Mouse (Mus musculus) liver, postnatal 0 days (tissue): ENCODE measurements around the gene Tmem126b. TPM values are rescaled to one million over a fixed set of nuclear protein-coding genes. Genes with fewer than 3 reads are reported as not detected.

ENCODE experiments used
- ATAC-seq: fragments of 200-750 bp; cut with Nextera tagmentation; 2 replicates; pipeline ENCODE4 v1.8.0; 2017; ENCODE audit warnings: mild to moderate bottlenecking, moderate library complexity
- DNase-seq: peaks from one replicate; pipeline ENCODE4 v3.0.0-alpha.2; 2016
- H3K27ac ChIP-seq: fragments of 300-500 bp; sonication (generic); 2 replicates; pipeline ENCODE4 v1.5.1; 2014; ENCODE audit warnings: antibody characterized with exemption, moderate library complexity, mild to moderate bottlenecking, low read depth
- H3K27me3 ChIP-seq: fragments of 300-500 bp; sonication (generic); 2 replicates; pipeline ENCODE4 v1.6.1; 2014; ENCODE audit warnings: low read length, control low read depth, mixed read lengths; ENCODE audit not compliant: insufficient read depth
- H3K36me3 ChIP-seq: fragments of 300-500 bp; sonication (generic); replicated peaks from 2 replicates; pipeline ENCODE4 v1.6.1; 2014; ENCODE audit warnings: mild to moderate bottlenecking, control low read depth, low read length, moderate library complexity, mixed read lengths; ENCODE audit not compliant: insufficient read depth
- H3K4me1 ChIP-seq: fragments of 300-500 bp; sonication (generic); 2 replicates; pipeline ENCODE4 v1.6.1; 2014; ENCODE audit warnings: antibody characterized with exemption, mild to moderate bottlenecking, control low read depth; ENCODE audit not compliant: insufficient read depth
- H3K4me2 ChIP-seq: fragments of 300-500 bp; sonication (generic); 2 replicates; pipeline ENCODE4 v1.6.1; 2014; ENCODE audit warnings: low read depth, mild to moderate bottlenecking, low read length, moderate library complexity, mixed read lengths
- H3K4me3 ChIP-seq: fragments of 300-500 bp; sonication (generic); 2 replicates; pipeline ENCODE4 v1.5.1; 2014; ENCODE audit warnings: low read depth, low read length
- H3K9ac ChIP-seq: fragments of 300-500 bp; sonication (generic); replicated peaks from 2 replicates; pipeline ENCODE4 v1.6.1; 2014; ENCODE audit warnings: mild to moderate bottlenecking, moderate library complexity
- H3K9me3 ChIP-seq: fragments of 300-500 bp; sonication (generic); 2 replicates; pipeline ENCODE4 v1.6.1; 2016; ENCODE audit warnings: mild to moderate bottlenecking, control low read depth, low read length, mixed read lengths
- CTCF ChIP-seq: sonication (generic); IDR thresholded peaks from 2 replicates; pipeline ENCODE4 v1.5.1; 2016; ENCODE audit warnings: antibody characterized with exemption, low read depth
- EP300 ChIP-seq: IDR thresholded peaks from 2 replicates; pipeline ENCODE4 v1.6.1; 2016; ENCODE audit warnings: antibody characterized with exemption, low read depth, mild to moderate bottlenecking
- WGBS: fragments of 180-500 bp; shearing (Covaris S2); extraction: QIAGEN DNeasy Blood & Tissue Kit; methylation state at CpG from one replicate; pipeline ENCODE4 v1.1.7; 2014; ENCODE audit not compliant: insufficient replicate concordance; 5-methylcytosine and 5-hydroxymethylcytosine counted together
- polyA plus RNA-seq: library from polyadenylated mRNA; unstranded; fragments of >200 nt; fragmentation: Nextera tagmentation; extraction: Ambion mirVana; gene quantifications from 2 replicates; pipeline ENCODE4 v1.2.1, GENCODE M21; 2015

Tmem126b gene
- polyA plus RNA-seq, 1 experiment from 2014 or later = 11.3 TPM

GRCm38 (mm10) chr7:90427006-90427405, 48.8 kb downstream of the Tmem126b start:
- H3K4me3 ChIP-seq = 0 out of 2 replicates have a peak overlapping the region, but pooled peaks have one; percentile 24
- H3K4me2 ChIP-seq = peak overlapping the region; percentile 65; the same call in 1 of the 2 replicates
- no peak overlapping the region for H3K9ac ChIP-seq
- ATAC-seq (no peak), DNase-seq (no peak)
- WGBS = 58% methylated on average over 9 of the region's 9 CpGs
- H3K36me3 ChIP-seq = no peaks in the 10 kb centered on the region
- TF ChIP-seq CTCF = no peak
- TF ChIP-seq EP300 = no peak
- no peaks in the 10 kb centered on the region for H3K9me3 ChIP-seq
- no peak overlapping the region for H3K27ac ChIP-seq
- H3K4me1 ChIP-seq = no peaks in the 10 kb centered on the region
- H3K27me3 ChIP-seq = no peaks in the 10 kb centered on the region

DNA sequence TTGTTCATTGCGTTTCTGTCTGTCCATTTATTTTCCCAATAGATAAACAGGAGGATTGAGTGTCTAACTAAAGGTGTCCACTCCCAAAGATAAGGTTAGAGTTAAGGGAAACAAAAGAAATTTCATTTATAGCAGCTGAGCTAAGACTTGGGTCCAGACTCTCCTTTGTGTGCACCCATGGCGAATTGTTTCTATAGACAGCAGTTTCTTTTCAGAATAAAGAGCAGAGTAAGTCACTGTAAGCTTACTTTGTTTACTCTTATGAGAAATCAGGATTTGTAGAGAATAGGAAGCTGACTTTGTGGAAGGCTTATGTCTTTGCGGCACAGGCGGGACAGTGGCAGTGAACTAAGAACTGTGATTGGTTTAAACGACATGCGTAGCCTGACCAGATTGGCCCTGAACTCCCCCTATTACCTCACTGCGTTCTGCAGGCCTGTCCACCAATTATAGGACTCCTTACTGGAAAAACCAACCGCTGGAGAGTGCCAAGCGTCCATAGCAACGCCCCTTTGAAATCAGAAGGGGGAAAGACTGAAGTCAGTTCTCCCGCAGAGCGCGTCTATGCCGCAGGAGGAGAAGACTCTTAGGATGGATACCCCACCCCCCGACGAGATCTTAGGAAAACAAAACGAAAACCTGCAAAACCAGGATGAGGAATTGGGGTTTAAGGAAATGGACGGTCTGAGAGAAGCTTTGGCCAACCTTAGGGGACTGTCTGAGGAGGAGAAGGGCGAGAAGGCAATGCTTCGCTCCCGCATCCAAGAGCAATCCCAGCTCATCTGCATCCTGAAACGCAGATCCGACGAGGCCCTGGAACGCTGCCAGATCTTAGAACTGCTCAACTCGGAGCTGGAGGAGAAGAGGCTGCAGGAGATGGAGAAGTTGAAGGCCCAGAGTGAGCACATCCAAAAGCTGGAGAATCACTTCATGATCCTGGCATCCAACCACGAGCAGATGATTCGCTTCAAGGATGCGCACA, 49.5 kb downstream of the Tmem126b start, which contains the start of gene Ccdc89:
TSS of gene Ccdc89 (plus strand) at position 558 of the 982 bp plus-strand sequence.
- no peak for TF ChIP-seq CTCF
- no peak for TF ChIP-seq EP300
- Histone ChIP-seq H3K4me2 (peak within 1 kb of the TSS; percentile 65), H3K9me3 (no peaks in the 10 kb centered on the region), H3K4me1 (no peaks in the 10 kb centered on the region), H3K9ac (no peak within 1 kb of the TSS; the same call in 1 of the 2 replicates), H3K4me3 (peak within 1 kb of the TSS; percentile 24), H3K27ac (no peak within 1 kb of the TSS), H3K27me3 (no peaks in the 10 kb centered on the region), H3K36me3 (no peaks in the 10 kb centered on the region)
- ATAC-seq (peak; percentile 100), DNase-seq (peak; percentile 66)
- 23% methylated on average over 29 of the region's 29 CpGs for WGBS

Other genes with a start within 250 kb of the Tmem126b start
- gene Ccdc83, start 210.2 kb downstream of the Tmem126b start, polyA plus RNA-seq = not detected in 2 replicates
- 0.42 and 0.66 TPM in 2 replicates for gene Sytl2, start 173.7 kb downstream of the Tmem126b start, polyA plus RNA-seq
- 0.09 and 0.19 TPM in 2 replicates for gene Ccdc89, start 49.4 kb downstream of the Tmem126b start, polyA plus RNA-seq
- gene Crebzf, start 33.3 kb downstream of the Tmem126b start, polyA plus RNA-seq = 11.1 and 11.5 TPM in 2 replicates
- 59.9 and 67.3 TPM in 2 replicates for gene Tmem126a, start 18.8 kb downstream of the Tmem126b start, polyA plus RNA-seq
- gene Dlg2, start 671 bp upstream of the Tmem126b start, polyA plus RNA-seq = 0.41 and 0.47 TPM in 2 replicates